Mouse (Mus musculus) C2C12 (cell line): ENCODE results near the gene Ano1.

Experiments used
- CEBPB ChIP-seq: IDR thresholded peaks from one replicate; pipeline ENCODE4 v1.6.1; 2011; ENCODE audit warnings: low read depth, mild to moderate bottlenecking, control low read depth, moderate library complexity
- CTCF ChIP-seq: IDR thresholded peaks from one replicate; pipeline ENCODE4 v1.5.1; 2011; ENCODE audit not compliant: control insufficient read depth, insufficient read depth, insufficient read length
- MAX ChIP-seq: IDR thresholded peaks from one replicate; pipeline ENCODE4 v1.6.1; 2011; ENCODE audit warnings: mild to moderate bottlenecking, control low read depth
- MYOD1 ChIP-seq: IDR thresholded peaks from one replicate; pipeline ENCODE4 v1.6.1; 2011; ENCODE audit warnings: low read depth; ENCODE audit not compliant: control insufficient read depth, insufficient read length
- USF1 ChIP-seq: IDR thresholded peaks from one replicate; pipeline ENCODE4 v1.6.1; 2011; ENCODE audit warnings: low read depth, mild to moderate bottlenecking, control low read depth, moderate library complexity

- TF ChIP-seq MAX, result no peak
- TF ChIP-seq CTCF, result no peak
- TF ChIP-seq CEBPB, result no peak
- no peak for TF ChIP-seq MYOD1
- no peak for TF ChIP-seq USF1
Observed at GRCm38 (mm10) chr7:144747756-144748155, 4.0 kb downstream of the Ano1 start.
